Mouse (Mus musculus) liver, adult 2 months (tissue): ENCODE data around the gene Snapin. TPM values are rescaled to one million over a fixed set of nuclear protein-coding genes. Genes with fewer than 3 reads are reported as not detected.

ENCODE experiments used
- DNase-seq: peaks from one replicate; pipeline ENCODE4 v3.0.0-alpha.2; 2011; ENCODE audit warnings: low read depth, low spot score; ENCODE audit errors: extremely low read depth
- H3K27ac ChIP-seq: fragments of 200-500 bp; replicated peaks from 2 replicates; pipeline ENCODE4 v1.5.1; 2012; ENCODE audit warnings: low read depth, mild to moderate bottlenecking, control low read depth, inconsistent platforms, low read length; ENCODE audit not compliant: insufficient read depth
- H3K27me3 ChIP-seq: fragments of 200-500 bp; 2 replicates; pipeline ENCODE4 v1.6.1; 2012; ENCODE audit warnings: mild to moderate bottlenecking, moderate library complexity, low read length, inconsistent platforms; ENCODE audit not compliant: control insufficient read depth, insufficient read depth
- H3K36me3 ChIP-seq: fragments of 200-500 bp; 2 replicates; pipeline ENCODE4 v1.6.1; 2012; ENCODE audit warnings: low read length, inconsistent platforms; ENCODE audit not compliant: control insufficient read depth, insufficient read depth
- H3K4me1 ChIP-seq: fragments of 200-500 bp; 2 replicates; pipeline ENCODE4 v1.6.1; 2011; ENCODE audit warnings: low read length; ENCODE audit not compliant: control insufficient read depth, insufficient read depth
- H3K4me3 ChIP-seq: fragments of 200-500 bp; 2 replicates; pipeline ENCODE4 v1.5.1; 2011; ENCODE audit warnings: low read depth, mild to moderate bottlenecking, control low read depth, low read length, moderate library complexity; ENCODE audit not compliant: insufficient read depth
- H3K79me2 ChIP-seq: fragments of 200-500 bp; 2 replicates; pipeline ENCODE4 v1.6.1; 2012; ENCODE audit warnings: inconsistent platforms, mild to moderate bottlenecking, low read length, moderate library complexity; ENCODE audit not compliant: control insufficient read depth, insufficient read depth
- H3K9ac ChIP-seq: fragments of 200-500 bp; 2 replicates; pipeline ENCODE4 v1.6.1; 2012; ENCODE audit warnings: low read depth, mild to moderate bottlenecking, control low read depth, inconsistent platforms, low read length
- CTCF ChIP-seq: fragments of 200-500 bp; IDR thresholded peaks from 2 replicates; pipeline ENCODE4 v1.5.1; 2011; ENCODE audit warnings: low read depth, low read length, control low read depth
- POLR2A ChIP-seq: fragments of 200-500 bp; IDR thresholded peaks from 2 replicates; pipeline ENCODE4 v1.6.1; 2011; ENCODE audit warnings: low read length, control low read depth; ENCODE audit not compliant: insufficient read depth; ENCODE audit errors: extremely low read depth
- WGBS: fragments of 180-500 bp; shearing (Covaris S2); methylation state at CpG from one replicate; pipeline ENCODE4 v1.1.7; 2018; 5-methylcytosine and 5-hydroxymethylcytosine counted together
- polyA plus RNA-seq: library from polyadenylated mRNA; depleted of rRNA; stranded (reverse); fragments of >200 nt; gene quantifications from 2 replicates; pipeline ENCODE4 v1.2.3, GENCODE M21; 2012
- total RNA-seq: library from RNA; depleted of rRNA; stranded (reverse); fragments of >200 nt; gene quantifications from 2 replicates; pipeline ENCODE4 v1.2.3, GENCODE M21; 2014

Gene Snapin
- total and polyA plus RNA-seq, 2 experiments = 10.6 to 18.5 TPM

GRCm38 (mm10) chr3:90475831-90476611 lies 14.8 kb downstream of the Snapin start, which contains the start of gene Ilf2:
Ilf2 (plus strand) TSS chr3:90476126.
- H3K4me3 ChIP-seq = peak within 1 kb of the TSS; percentile 81
- peak within 1 kb of the TSS; percentile 57 for H3K27ac ChIP-seq

DNA sequence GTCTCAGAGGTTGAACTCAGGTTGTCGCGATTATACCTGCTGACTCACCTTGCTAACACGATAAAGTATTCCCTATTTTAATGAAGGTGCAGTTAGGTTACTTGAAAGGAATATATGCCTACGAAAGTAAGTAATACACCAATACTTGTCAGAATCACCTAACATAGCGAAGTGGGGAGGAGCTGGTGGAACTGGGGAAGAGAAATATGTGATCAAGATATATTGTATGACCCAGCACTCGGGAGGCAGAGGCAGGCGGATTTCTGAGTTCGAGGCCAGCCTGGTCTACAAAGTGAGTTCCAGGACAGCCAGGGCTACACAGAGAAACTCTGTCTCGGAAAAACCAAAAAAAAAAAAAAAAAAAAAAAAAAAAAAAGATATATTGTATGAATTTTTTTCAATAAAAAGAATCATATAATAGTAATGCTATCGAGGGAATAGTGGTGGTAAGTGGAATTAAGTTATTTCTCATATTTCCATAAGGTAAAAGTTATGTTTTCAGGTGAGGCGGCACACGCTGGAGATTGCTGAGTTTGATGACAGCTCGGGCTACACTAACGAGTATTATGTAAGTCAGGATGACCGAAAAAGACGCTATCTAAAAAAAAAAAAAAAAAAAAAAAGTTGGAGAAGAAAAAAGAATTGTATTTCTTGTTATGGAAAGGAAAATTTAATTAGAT lies 15.5 kb downstream of the Snapin start:
- 39% methylated on average over 16 of the region's 16 CpGs for WGBS
- Histone ChIP-seq H3K79me2 (no peaks in the 10 kb centered on the region; the same call in 1 of the 2 replicates), H3K36me3 (peaks cover 3% of the 10 kb centered on the region), H3K4me3 (0 out of 2 replicates have a peak overlapping the region, but pooled peaks have one; percentile 21), H3K9ac (no peak overlapping the region), H3K4me1 (peaks cover 3% of the 10 kb centered on the region; the same call in 1 of the 2 replicates), H3K27ac (no peak overlapping the region), H3K27me3 (no peaks in the 10 kb centered on the region)
- TF ChIP-seq CTCF = no peak
- TF ChIP-seq POLR2A = no peak
- DNase-seq = no peak

More at GRCm38 (mm10) chr3:90475831-90476611, 14.8 kb downstream of the Snapin start, which contains the start of gene Ilf2:
- peak; percentile 27 for TF ChIP-seq CTCF
- TF ChIP-seq POLR2A = 0 out of 2 replicates have a peak, but pooled peaks have one; percentile 11
- H3K79me2 ChIP-seq = no peaks in the 10 kb centered on the region; the same call in 1 of the 2 replicates
- under 1% methylated on average over 45 of the region's 45 CpGs for WGBS
- no peaks in the 10 kb centered on the region for H3K27me3 ChIP-seq
- peaks cover 10% of the 10 kb centered on the region for H3K36me3 ChIP-seq
- peak within 1 kb of the TSS; percentile 81 for H3K9ac ChIP-seq
- H3K4me1 ChIP-seq = peaks cover 3% of the 10 kb centered on the region; the same call in 1 of the 2 replicates
- peak; percentile 92 for DNase-seq

DNA sequence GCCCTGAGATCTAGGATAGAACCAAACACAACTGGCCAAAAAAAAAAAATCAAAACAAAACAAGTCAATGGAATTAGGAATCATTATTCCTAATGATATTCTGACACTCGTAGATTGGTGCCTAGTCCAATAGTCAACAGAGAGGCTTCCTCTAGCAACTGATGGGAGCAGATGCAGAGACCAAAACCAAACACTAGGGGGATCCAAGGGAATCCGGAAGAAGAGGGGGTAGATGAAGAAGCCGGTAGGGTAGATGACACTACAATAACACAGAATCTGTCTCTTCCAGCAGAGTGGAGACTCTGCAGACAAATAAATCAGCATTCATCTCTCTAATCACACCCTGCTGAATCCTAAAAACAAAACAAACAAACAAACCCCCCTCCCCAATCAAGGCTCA lies 18.6 kb downstream of the Snapin start:
- no peak overlapping the region for H3K9ac ChIP-seq
- H3K4me1 ChIP-seq = peaks cover 3% of the 10 kb centered on the region; the same call in 1 of the 2 replicates
- no peak overlapping the region for H3K27ac ChIP-seq
- no peaks in the 10 kb centered on the region; the same call in 1 of the 2 replicates for H3K79me2 ChIP-seq
- H3K27me3 ChIP-seq = no peaks in the 10 kb centered on the region
- H3K36me3 ChIP-seq = no peaks in the 10 kb centered on the region
- 18% methylated on average over 3 of the region's 3 CpGs for WGBS
- H3K4me3 ChIP-seq = no peak overlapping the region
- DNase-seq = no peak
- no peak for TF ChIP-seq CTCF

GRCm38 (mm10) chr3:90467618-90468300 lies 23.1 kb downstream of the Snapin start:
- H3K27ac ChIP-seq = no peak overlapping the region
- 98% methylated on average over 10 of the region's 10 CpGs for WGBS
- peaks cover 13% of the 10 kb centered on the region for H3K27me3 ChIP-seq

DNA sequence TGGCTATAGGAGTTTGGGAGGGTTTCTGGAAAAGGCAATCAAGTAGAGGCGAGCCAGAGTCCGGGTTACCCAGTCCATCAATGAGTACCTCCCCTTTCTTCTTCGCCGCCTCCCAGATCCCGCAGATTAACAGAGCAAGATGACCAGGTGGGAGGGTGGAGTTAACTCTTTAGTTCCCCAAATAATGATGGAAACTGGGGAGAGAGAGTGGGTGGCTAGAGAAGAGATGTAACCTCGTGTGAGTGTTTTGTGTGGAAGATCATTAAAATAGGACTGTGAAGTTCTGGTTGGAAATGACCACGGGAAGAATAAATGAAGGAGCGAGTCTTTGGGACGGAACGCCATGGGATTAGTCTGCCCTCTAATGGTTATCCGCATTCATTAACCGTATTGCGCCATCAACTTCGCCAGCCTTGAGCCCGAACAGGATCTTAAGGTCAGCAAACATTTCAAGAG lies 24.5 kb downstream of the Snapin start:
- Histone ChIP-seq H3K27me3 (peaks cover 13% of the 10 kb centered on the region), H3K79me2 (no peaks in the 10 kb centered on the region; the same call in 1 of the 2 replicates), H3K27ac (0 out of 2 replicates have a peak overlapping the region, but pooled peaks have one; percentile 11), H3K4me1 (no peaks in the 10 kb centered on the region), H3K9ac (peak overlapping the region; percentile 48), H3K36me3 (no peaks in the 10 kb centered on the region), H3K4me3 (peak overlapping the region; percentile 83)
- no peak for TF ChIP-seq POLR2A
- TF ChIP-seq CTCF = peak; percentile 73
- WGBS = under 1% methylated on average over 15 of the region's 15 CpGs
- peak; percentile 77 for DNase-seq

More at GRCm38 (mm10) chr3:90467618-90468300, 23.1 kb downstream of the Snapin start:
- Histone ChIP-seq H3K36me3 (no peaks in the 10 kb centered on the region), H3K79me2 (no peaks in the 10 kb centered on the region; the same call in 1 of the 2 replicates), H3K9ac (no peak overlapping the region), H3K4me1 (no peaks in the 10 kb centered on the region), H3K4me3 (no peak overlapping the region)
- DNase-seq = no peak
- TF ChIP-seq POLR2A (no peak), CTCF (no peak)
